Mouse (Mus musculus): Measurements from ENCODE around the gene Olfr90.
"Not testable (repeated sequence)": the region's sequence is repeated elsewhere in the genome, so short reads cannot be mapped to it uniquely, and the experiment has no call there.

Olfr90 gene

GRCm38 (mm10) chr17:37088399-37088798 is at the start of gene Olfr90:
TSS of gene Olfr90 (minus strand) at chr17:37088499.
- DNase-seq (ENCODE audit: low spot score in 2 of 2), result no peak

DNA sequence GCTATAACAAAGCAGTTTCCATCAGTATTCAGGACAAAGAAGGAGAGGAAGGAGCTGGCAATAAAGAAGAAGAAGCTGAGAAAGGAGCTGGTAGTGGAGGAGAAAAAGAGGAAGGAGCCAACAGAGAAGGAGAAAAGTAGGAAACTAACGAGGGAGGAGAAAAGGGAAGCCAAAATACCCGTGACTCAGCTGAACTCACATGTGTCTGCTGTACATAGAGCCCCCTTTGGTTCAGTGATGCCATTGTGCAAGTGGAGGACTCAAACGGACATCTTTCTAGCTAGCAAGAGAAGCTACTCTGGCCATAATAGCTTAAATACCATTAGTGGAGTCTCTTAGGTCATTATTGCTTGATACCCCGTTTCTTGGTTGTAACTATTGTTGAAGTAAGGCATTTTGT is 43.1 kb upstream of the Olfr90 start:
- not testable (repeated sequence) for DNase-seq (ENCODE audit: low spot score in 2 of 2)

- no peak for DNase-seq (ENCODE audit: low spot score in 2 of 2)
These were observed 31.7 kb upstream of the Olfr90 start, which contains the start of gene Olfr92 for GRCm38 (mm10) chr17:37119988-37120387. TSS of gene Olfr92 (minus strand) at chr17:37120088.

GRCm38 (mm10) chr17:37098178-37098577 is 9.9 kb upstream of the Olfr90 start, which contains the start of gene Olfr91:
TSS of gene Olfr91 (minus strand) at chr17:37098278.
- DNase-seq (ENCODE audit: low spot score in 2 of 2), result no peak

DNA sequence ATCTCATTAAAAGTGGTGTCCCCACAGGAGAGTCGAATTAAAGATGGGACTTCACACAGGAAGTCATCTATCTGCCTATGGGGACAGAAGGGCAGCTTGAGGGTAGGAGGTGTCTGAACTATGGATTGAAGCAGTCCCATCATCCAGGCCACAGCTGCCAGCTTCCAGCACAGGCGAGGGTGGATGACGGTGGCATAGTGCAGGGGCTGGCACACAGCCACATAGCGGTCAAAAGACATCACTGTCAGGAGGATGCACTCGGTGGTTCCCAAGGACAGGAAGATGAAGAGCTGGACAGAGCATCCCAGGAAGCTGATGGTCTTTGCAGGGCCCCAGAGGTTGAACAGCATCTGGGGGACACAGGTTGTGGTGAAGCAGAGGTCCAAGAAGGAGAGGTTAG is 5.0 kb upstream of the Olfr90 start:
- no peak for DNase-seq (ENCODE audit: low spot score in 2 of 2)

- no peak for DNase-seq (ENCODE audit: low spot score in 2 of 2)
These were observed 3.9 kb upstream of the Olfr90 start for GRCm38 (mm10) chr17:37092198-37092597.

GRCm38 (mm10) chr17:37085545-37085944 is 2.8 kb downstream of the Olfr90 start:
- DNase-seq (ENCODE audit: low spot score in 2 of 2), result no peak

GRCm38 (mm10) chr17:37084632-37085031 is 3.7 kb downstream of the Olfr90 start:
- no peak for DNase-seq (ENCODE audit: low spot score in 2 of 2)

GRCm38 (mm10) chr17:37083327-37083726 is 5.0 kb downstream of the Olfr90 start:
- peak in 1 of 2 experiments; percentile 27 for DNase-seq (ENCODE audit: low spot score in 2 of 2)

- no peak for DNase-seq (ENCODE audit: low spot score in 2 of 2)
These were observed 6.6 kb downstream of the Olfr90 start for GRCm38 (mm10) chr17:37081659-37082058.

DNA sequence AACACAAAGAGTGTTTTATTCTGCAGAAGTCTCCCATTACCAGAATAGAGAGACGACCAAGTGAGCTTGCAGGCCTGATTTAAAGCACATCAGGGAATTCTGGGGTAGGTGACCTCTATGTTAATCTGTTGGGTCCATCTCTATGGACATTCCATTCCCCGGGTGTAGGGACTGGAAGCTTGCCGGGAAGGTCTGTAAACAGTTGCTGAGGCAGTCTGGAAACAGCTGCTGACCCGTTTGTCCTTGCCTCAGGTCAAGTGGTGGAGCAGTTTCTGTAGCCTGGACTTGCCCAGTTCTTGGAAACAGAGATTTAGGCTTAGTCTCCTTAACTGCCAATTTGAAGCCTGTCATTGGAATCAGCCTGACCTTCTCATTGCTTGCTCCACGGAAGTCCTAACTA is 8.2 kb downstream of the Olfr90 start:
- DNase-seq (ENCODE audit: low spot score in 2 of 2), result no peak

GRCm38 (mm10) chr17:37078990-37079389 is 9.3 kb downstream of the Olfr90 start:
- peak; percentile 7 to 12 for DNase-seq (ENCODE audit: low spot score in 2 of 2)

GRCm38 (mm10) chr17:37078193-37078592 is 10.1 kb downstream of the Olfr90 start:
- peak in 1 of 2 experiments; percentile 9 for DNase-seq (ENCODE audit: low spot score in 2 of 2)

- DNase-seq (ENCODE audit: low spot score in 2 of 2), result peak in 1 of 2 experiments; percentile 4
These were observed 12.5 kb downstream of the Olfr90 start for GRCm38 (mm10) chr17:37075766-37076165.

GRCm38 (mm10) chr17:37075181-37075580 is 13.1 kb downstream of the Olfr90 start:
- peak in 1 of 2 experiments; percentile 7 for DNase-seq (ENCODE audit: low spot score in 2 of 2)

DNA sequence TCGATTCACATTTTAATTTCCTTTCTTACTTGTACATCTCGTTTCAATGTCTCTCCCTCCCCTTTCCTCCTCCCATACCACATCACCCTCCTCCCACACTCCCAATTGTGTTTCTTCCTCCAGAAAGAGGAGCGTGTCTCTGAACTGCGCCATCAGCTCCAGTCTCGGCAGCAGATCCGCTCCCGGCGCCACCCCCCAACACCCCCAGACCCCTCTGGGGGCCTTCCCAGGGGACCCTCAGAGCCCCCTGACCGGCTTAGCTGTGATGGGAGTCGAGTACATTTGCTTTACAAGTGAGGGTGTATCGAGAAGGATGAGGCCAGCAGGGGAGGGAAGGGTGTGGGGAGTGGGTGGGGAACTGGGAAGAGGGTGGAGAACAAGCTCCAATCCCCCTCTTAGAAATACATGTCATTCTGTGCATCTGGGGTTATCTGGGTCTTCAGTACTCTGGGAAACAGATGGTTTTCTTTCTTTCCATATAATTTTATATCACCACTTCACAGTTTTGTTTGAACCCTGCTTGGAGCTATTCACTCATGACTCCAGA is 15.5 kb downstream of the Olfr90 start:
- DNase-seq (ENCODE audit: low spot score in 2 of 2), result peak; percentile 14 to 25

DNA sequence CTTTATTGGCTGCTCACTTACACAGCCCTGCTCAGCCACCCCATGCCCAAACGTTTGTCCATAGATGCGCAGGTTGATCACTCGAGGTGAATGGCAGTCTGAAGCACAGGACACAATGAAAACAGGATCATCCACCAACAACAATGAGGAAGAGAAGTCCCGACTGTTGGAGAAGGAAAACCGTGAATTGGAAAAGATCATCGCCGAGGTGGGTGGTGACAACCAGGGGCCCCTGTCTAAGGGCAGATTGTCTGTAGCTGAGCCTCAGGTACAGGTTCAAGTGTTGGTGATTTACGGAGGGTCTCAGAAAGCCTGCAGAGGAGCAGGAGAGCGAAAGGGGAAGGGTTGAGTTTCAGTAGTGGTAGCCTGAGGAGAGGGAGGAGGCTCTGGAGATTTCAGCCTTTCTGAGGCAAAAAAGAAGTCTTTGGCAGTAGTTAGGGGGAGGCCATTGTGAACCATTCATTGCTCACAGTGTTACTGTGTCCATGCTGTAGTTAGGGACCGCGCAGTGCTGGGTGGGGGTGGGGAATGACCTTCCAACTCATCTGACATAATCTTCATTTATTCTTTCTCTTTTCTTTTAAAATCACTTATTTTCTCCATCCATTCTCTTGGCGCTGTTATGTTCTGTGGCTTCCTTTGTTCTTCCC is 16.1 kb downstream of the Olfr90 start:
- peak in 1 of 2 experiments; percentile 7 for DNase-seq (ENCODE audit: low spot score in 2 of 2)

DNA sequence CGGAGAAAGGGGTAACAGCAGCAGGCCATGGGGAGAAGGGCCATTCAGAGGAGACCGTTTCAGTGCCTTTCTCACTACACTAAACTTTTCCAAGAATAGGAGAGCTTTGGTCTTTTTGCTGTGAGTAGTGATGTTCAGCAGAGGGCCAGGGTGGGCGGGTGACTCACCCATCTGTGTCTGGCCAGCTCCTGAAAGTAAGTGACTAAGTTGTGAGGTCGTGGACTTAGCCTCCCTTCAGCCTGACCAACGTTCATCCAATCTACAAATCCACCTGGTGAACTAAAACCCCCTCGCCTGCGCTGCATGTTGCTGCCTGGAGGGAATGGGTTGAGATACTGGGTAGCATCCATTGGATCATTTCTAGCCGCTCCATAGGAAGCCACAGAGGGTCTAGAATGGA is 18.2 kb downstream of the Olfr90 start:
- peak; percentile 4 to 5 for DNase-seq (ENCODE audit: low spot score in 2 of 2)

GRCm38 (mm10) chr17:37067861-37068260 is 20.4 kb downstream of the Olfr90 start:
- DNase-seq (ENCODE audit: low spot score in 2 of 2), result no peak

GRCm38 (mm10) chr17:37065993-37066392 is 22.3 kb downstream of the Olfr90 start:
- DNase-seq (ENCODE audit: low spot score in 2 of 2), result no peak

GRCm38 (mm10) chr17:37063686-37064495 is 24.4 kb downstream of the Olfr90 start:
- DNase-seq (ENCODE audit: low spot score in 2 of 2), result no peak

DNA sequence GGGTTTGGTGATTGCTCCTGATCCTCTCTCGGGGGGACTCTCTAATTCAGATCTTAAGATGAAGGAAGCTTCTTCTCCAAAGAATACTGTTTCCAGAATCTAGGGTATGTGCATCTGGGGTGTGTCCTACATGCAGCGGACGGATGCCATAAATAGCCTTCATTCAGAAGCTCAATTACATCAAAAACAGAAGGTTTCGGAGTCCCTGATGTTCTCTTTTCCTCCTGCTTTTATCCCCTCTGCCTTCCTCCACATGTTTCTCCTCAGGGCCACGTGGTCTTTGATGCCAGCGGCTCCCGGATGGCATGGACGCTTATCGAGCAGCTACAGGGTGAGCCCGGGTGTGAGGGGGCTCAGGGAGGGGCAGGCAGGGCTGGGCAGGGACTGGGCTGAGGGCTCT is 25.2 kb downstream of the Olfr90 start:
- DNase-seq (ENCODE audit: low spot score in 2 of 2), result no peak
